Mouse (Mus musculus) heart, embryonic 10.5 days (tissue): ENCODE measurements at regions not wholly inside any gene's neighbourhood (a gene's known extent, or its start where the extent isn't known, plus 50 kb on each side); places are given as distances from the start of the nearest gene placed in this dataset.

ENCODE experiments used
- DNase-seq: peaks from one replicate; pipeline ENCODE4 v3.0.0-alpha.2; 2017; ENCODE audit warnings: low spot score
- H3K27ac ChIP-seq: fragments of 300-500 bp; sonication (generic); 2 replicates; pipeline ENCODE4 v1.5.1; 2016; ENCODE audit warnings: mild to moderate bottlenecking
- H3K27me3 ChIP-seq: fragments of 300-500 bp; sonication (generic); 2 replicates; pipeline ENCODE4 v1.6.1; 2016; ENCODE audit warnings: mild to moderate bottlenecking; ENCODE audit not compliant: poor library complexity, insufficient read depth, severe bottlenecking
- H3K36me3 ChIP-seq: fragments of 300-500 bp; sonication (generic); 2 replicates; pipeline ENCODE4 v1.6.1; 2016; ENCODE audit warnings: mild to moderate bottlenecking, moderate library complexity
- H3K4me1 ChIP-seq: fragments of 300-500 bp; sonication (generic); 2 replicates; pipeline ENCODE4 v1.6.1; 2016; ENCODE audit warnings: mild to moderate bottlenecking
- H3K4me3 ChIP-seq: fragments of 300-500 bp; sonication (generic); 2 replicates; pipeline ENCODE4 v1.5.1; 2016; ENCODE audit warnings: mild to moderate bottlenecking, moderate library complexity
- H3K9me3 ChIP-seq: fragments of 300-500 bp; sonication (generic); 2 replicates; pipeline ENCODE4 v1.6.1; 2016; ENCODE audit warnings: mild to moderate bottlenecking, moderate library complexity
- WGBS: fragments of 180-500 bp; shearing (Covaris S2); methylation state at CpG from one replicate; pipeline ENCODE4 v1.1.7; 2016; 5-methylcytosine and 5-hydroxymethylcytosine counted together

- 83% methylated on average over 10 of the region's 10 CpGs for WGBS
- H3K9me3 ChIP-seq: 0 out of 2 replicates have a peak, but pooled peaks cover 3% of the 10 kb centered on the region
- H3K4me3 ChIP-seq: no peak overlapping the region
- H3K36me3 ChIP-seq: no peaks in the 10 kb centered on the region
- no peak for DNase-seq
- no peak overlapping the region for H3K27ac ChIP-seq
- no peaks in the 10 kb centered on the region for H3K27me3 ChIP-seq
- peaks cover 9% of the 10 kb centered on the region for H3K4me1 ChIP-seq
These were observed 96.5 kb upstream of the Plcb4 start for GRCm38 (mm10) chr2:135562140-135562890.

GRCm38 (mm10) chr2:135564231-135564630 is 94.6 kb upstream of the Plcb4 start:
- H3K9me3 ChIP-seq: no peaks in the 10 kb centered on the region
- peaks cover 8% of the 10 kb centered on the region for H3K4me1 ChIP-seq
- H3K4me3 ChIP-seq: no peak overlapping the region
- no peak overlapping the region for H3K27ac ChIP-seq
- no peaks in the 10 kb centered on the region for H3K36me3 ChIP-seq
- 48% methylated on average over 4 of the region's 4 CpGs for WGBS
- DNase-seq: no peak
- no peaks in the 10 kb centered on the region for H3K27me3 ChIP-seq

GRCm38 (mm10) chr2:135568350-135568749 is 90.5 kb upstream of the Plcb4 start:
- Histone ChIP-seq H3K36me3 (no peaks in the 10 kb centered on the region), H3K9me3 (no peaks in the 10 kb centered on the region), H3K4me3 (no peak overlapping the region), H3K4me1 (no peaks in the 10 kb centered on the region), H3K27me3 (no peaks in the 10 kb centered on the region), H3K27ac (peak overlapping the region; percentile 44; the same call in 1 of the 2 replicates)
- WGBS: 80% methylated on average over 2 of the region's 2 CpGs
- no peak for DNase-seq

- Histone ChIP-seq H3K4me1 (no peaks in the 10 kb centered on the region), H3K36me3 (no peaks in the 10 kb centered on the region), H3K27ac (no peak overlapping the region), H3K4me3 (no peak overlapping the region), H3K9me3 (no peaks in the 10 kb centered on the region), H3K27me3 (no peaks in the 10 kb centered on the region)
- WGBS: 75% methylated on average over 5 of the region's 5 CpGs
- no peak for DNase-seq
These were observed 87.2 kb upstream of the Plcb4 start for GRCm38 (mm10) chr2:135571599-135571998.

GRCm38 (mm10) chr2:135577228-135577627 is 81.6 kb upstream of the Plcb4 start:
- Histone ChIP-seq H3K4me3 (no peak overlapping the region), H3K4me1 (no peaks in the 10 kb centered on the region), H3K36me3 (no peaks in the 10 kb centered on the region), H3K27me3 (no peaks in the 10 kb centered on the region), H3K27ac (no peak overlapping the region), H3K9me3 (no peaks in the 10 kb centered on the region)
- DNase-seq: no peak
- WGBS: 83% methylated on average over 5 of the region's 5 CpGs

- Histone ChIP-seq H3K4me3 (no peak overlapping the region), H3K4me1 (no peaks in the 10 kb centered on the region), H3K27ac (no peak overlapping the region), H3K27me3 (no peaks in the 10 kb centered on the region), H3K9me3 (no peaks in the 10 kb centered on the region), H3K36me3 (no peaks in the 10 kb centered on the region)
- no peak for DNase-seq
- WGBS: 51% methylated on average over 5 of the region's 5 CpGs
These were observed 80.7 kb upstream of the Plcb4 start for GRCm38 (mm10) chr2:135578135-135578534.

- no peaks in the 10 kb centered on the region for H3K4me1 ChIP-seq
- H3K4me3 ChIP-seq: no peak overlapping the region
- no peak for DNase-seq
- no peak overlapping the region for H3K27ac ChIP-seq
- no peaks in the 10 kb centered on the region for H3K36me3 ChIP-seq
- no peaks in the 10 kb centered on the region for H3K9me3 ChIP-seq
- 93% methylated on average over 6 of the region's 6 CpGs for WGBS
- no peaks in the 10 kb centered on the region for H3K27me3 ChIP-seq
These were observed 79.3 kb upstream of the Plcb4 start for GRCm38 (mm10) chr2:135579514-135579913.

- Histone ChIP-seq H3K4me3 (no peak overlapping the region), H3K27ac (no peak overlapping the region), H3K9me3 (no peaks in the 10 kb centered on the region), H3K36me3 (no peaks in the 10 kb centered on the region), H3K27me3 (no peaks in the 10 kb centered on the region), H3K4me1 (no peaks in the 10 kb centered on the region)
- DNase-seq: no peak
- WGBS: 71% methylated on average over 4 of the region's 4 CpGs
These were observed 78.8 kb upstream of the Plcb4 start for GRCm38 (mm10) chr2:135580051-135580450.

- WGBS: 76% methylated on average over 8 of the region's 8 CpGs
- Histone ChIP-seq H3K36me3 (no peaks in the 10 kb centered on the region), H3K27me3 (no peaks in the 10 kb centered on the region), H3K9me3 (no peaks in the 10 kb centered on the region), H3K4me1 (no peaks in the 10 kb centered on the region), H3K4me3 (no peak overlapping the region), H3K27ac (no peak overlapping the region)
- no peak for DNase-seq
These were observed 76.5 kb upstream of the Plcb4 start for GRCm38 (mm10) chr2:135582341-135582740.

GRCm38 (mm10) chr2:135606306-135606705 is 52.5 kb upstream of the Plcb4 start:
- Histone ChIP-seq H3K4me1 (no peaks in the 10 kb centered on the region), H3K4me3 (no peak overlapping the region), H3K36me3 (no peaks in the 10 kb centered on the region), H3K27ac (no peak overlapping the region), H3K27me3 (no peaks in the 10 kb centered on the region), H3K9me3 (no peaks in the 10 kb centered on the region)
- DNase-seq: no peak
